Mouse (Mus musculus) limb, embryonic 14.5 days (tissue): ENCODE data around the gene Cetn4. TPM values are rescaled to one million over a fixed set of nuclear protein-coding genes. Genes with fewer than 3 reads are reported as not detected.

ENCODE experiments used
- ATAC-seq: fragments of 200-750 bp; cut with Nextera tagmentation; 2 replicates; pipeline ENCODE4 v1.8.0; 2017; ENCODE audit warnings: low read depth, moderate number of reproducible peaks, moderate TSS enrichment; ENCODE audit not compliant: low FRiP score
- DNase-seq: peaks from one replicate; pipeline ENCODE4 v3.0.0-alpha.2; 2015; ENCODE audit warnings: low spot score
- H3K27ac ChIP-seq: fragments of 300-500 bp; sonication (generic); replicated peaks from 2 replicates; pipeline ENCODE4 v1.5.1; 2014; ENCODE audit warnings: low read depth, mild to moderate bottlenecking, low read length, moderate library complexity, mixed read lengths
- H3K27me3 ChIP-seq: fragments of 300-500 bp; sonication (generic); 2 replicates; pipeline ENCODE4 v1.6.1; 2014; ENCODE audit warnings: low read length, mixed read lengths; ENCODE audit not compliant: control insufficient read depth, insufficient read depth
- H3K36me3 ChIP-seq: fragments of 300-500 bp; sonication (generic); 2 replicates; pipeline ENCODE4 v1.6.1; 2014; ENCODE audit warnings: mild to moderate bottlenecking, low read length, moderate library complexity, mixed read lengths; ENCODE audit not compliant: control insufficient read depth, insufficient read depth
- H3K4me1 ChIP-seq: fragments of 300-500 bp; sonication (generic); 2 replicates; pipeline ENCODE4 v1.6.1; 2014; ENCODE audit warnings: antibody characterized with exemption, low read length, mixed read lengths; ENCODE audit not compliant: control insufficient read depth, insufficient read depth
- H3K4me2 ChIP-seq: fragments of 300-500 bp; sonication (generic); replicated peaks from 2 replicates; pipeline ENCODE4 v1.6.1; 2014; ENCODE audit warnings: low read depth, mild to moderate bottlenecking, low read length, moderate library complexity; ENCODE audit not compliant: severe bottlenecking
- H3K4me3 ChIP-seq: fragments of 300-500 bp; sonication (generic); replicated peaks from 2 replicates; pipeline ENCODE4 v1.5.1; 2014; ENCODE audit warnings: low read length
- H3K9ac ChIP-seq: fragments of 300-500 bp; sonication (generic); 2 replicates; pipeline ENCODE4 v1.6.1; 2014; ENCODE audit warnings: mild to moderate bottlenecking, low read depth, low read length, moderate library complexity; ENCODE audit not compliant: severe bottlenecking
- H3K9me3 ChIP-seq: fragments of 300-500 bp; sonication (generic); 2 replicates; pipeline ENCODE4 v1.6.1; 2016; ENCODE audit warnings: low read length; ENCODE audit not compliant: control insufficient read depth
- POLR2A ChIP-seq: fragments of 200-500 bp; IDR thresholded peaks from 2 replicates; pipeline ENCODE4 v1.8.0; 2012; ENCODE audit warnings: inconsistent platforms, mild to moderate bottlenecking, moderate library complexity, borderline replicate concordance; ENCODE audit not compliant: insufficient read depth, insufficient read length; ENCODE audit errors: extremely low read depth
- WGBS: fragments of 180-500 bp; shearing (Covaris S2); extraction: QIAGEN DNeasy Blood & Tissue Kit; methylation state at CpG from one replicate; pipeline ENCODE4 v1.1.7; 2014; 5-methylcytosine and 5-hydroxymethylcytosine counted together
- polyA plus RNA-seq, 2 experiments: library from polyadenylated mRNA; depleted of rRNA in 1 of 2; stranded (reverse) in 1 of 2; unstranded in 1 of 2; fragments of >200 nt; fragmentation: Nextera tagmentation in 1 of 2; extraction: Ambion mirVana in 1 of 2; gene quantifications; 2 replicates each; pipeline versions ENCODE4 v1.2.1 to v1.2.3; 2012 to 2014

The Cetn4 gene
- polyA plus RNA-seq, 2 experiments, result 2.6 to 3.4 TPM

DNA sequence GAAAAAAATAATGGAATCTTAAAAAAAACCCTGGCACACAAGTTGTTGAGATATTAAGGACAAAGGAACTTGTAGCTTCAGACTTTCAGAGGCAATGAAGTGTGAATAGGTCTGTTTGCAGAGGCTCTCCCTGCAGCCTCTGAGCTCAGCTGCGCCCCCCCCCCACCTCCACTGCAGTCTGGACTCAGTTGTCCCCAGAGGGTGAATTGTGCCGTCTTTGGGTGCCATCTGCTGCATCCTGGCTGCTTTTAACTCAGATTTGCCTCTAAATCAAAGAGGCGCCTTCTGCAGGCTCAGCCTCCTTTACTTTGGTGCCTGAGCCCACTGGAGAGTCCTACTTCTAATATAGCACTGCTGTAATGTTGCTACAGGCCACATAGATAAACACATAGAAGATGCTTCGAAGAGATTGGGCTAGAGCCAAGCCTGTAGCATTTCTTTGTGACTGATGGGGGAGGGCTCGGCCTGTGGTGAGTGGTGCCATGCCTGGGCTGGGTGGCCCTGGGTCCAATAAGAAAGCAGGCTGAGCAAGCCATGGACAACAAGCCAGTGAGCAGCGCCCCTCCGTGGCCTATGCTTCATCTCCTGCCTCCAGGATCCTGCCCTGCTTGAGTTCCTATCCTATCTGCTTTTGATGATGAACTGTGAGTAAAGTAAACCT, 21.5 kb downstream of the Cetn4 start:
- H3K9me3 ChIP-seq, result no peaks in the 10 kb centered on the region
- H3K27ac ChIP-seq, result no peak overlapping the region
- 68% methylated on average over 7 of the region's 7 CpGs for WGBS
- H3K4me3 ChIP-seq, result no peak overlapping the region
- no peaks in the 10 kb centered on the region for H3K4me1 ChIP-seq
- no peaks in the 10 kb centered on the region for H3K36me3 ChIP-seq
- ATAC-seq, result no peak
- TF ChIP-seq POLR2A, result no peak
- no peaks in the 10 kb centered on the region for H3K27me3 ChIP-seq
- no peak overlapping the region for H3K4me2 ChIP-seq
- no peak overlapping the region for H3K9ac ChIP-seq
- DNase-seq, result no peak

DNA sequence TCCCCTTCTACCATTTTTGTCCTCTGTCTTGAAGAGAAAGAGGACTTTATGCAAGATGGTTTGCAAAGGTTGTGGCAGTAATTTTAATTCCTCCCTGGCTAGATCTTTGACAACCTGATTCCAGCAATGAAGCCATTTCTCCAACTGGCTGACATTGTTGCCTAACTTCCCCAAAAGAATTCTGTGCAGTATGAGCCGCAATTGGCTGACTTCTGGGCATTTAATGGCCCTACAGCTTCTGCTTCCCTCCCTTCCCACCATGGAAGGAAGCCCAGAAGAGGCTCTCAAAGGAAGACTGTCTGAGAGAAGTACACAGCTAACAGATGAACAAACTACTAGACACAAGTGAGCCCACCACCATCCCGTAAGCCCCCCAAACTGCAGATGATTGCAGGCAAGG, 23.3 kb downstream of the Cetn4 start:
- TF ChIP-seq POLR2A, result no peak
- Histone ChIP-seq H3K4me3 (no peak overlapping the region), H3K9me3 (no peaks in the 10 kb centered on the region), H3K27me3 (no peaks in the 10 kb centered on the region), H3K4me1 (no peaks in the 10 kb centered on the region), H3K4me2 (no peak overlapping the region), H3K27ac (no peak overlapping the region), H3K9ac (no peak overlapping the region), H3K36me3 (no peaks in the 10 kb centered on the region)
- DNase-seq, result no peak
- no peak for ATAC-seq
- 90% methylated on average over 2 of the region's 2 CpGs for WGBS

DNA sequence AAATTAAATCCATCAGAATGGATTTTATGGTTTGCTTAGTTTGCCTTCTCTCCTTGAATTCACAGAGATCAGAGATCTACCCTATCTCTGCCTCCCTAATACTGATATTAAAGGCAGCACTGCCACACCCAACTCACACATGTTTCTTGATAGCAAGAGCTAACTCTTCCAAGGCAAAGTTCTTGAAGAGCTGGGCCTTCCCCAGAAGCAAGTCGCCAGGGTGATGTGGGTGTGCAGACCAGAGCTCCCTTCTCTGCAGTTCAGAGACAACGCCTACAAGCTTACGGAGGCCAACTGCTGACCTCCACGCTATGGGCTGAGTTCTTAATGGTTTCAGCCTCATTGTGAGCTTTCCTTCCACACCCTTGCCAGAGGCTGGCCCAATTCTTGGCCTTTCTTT, 29.3 kb downstream of the Cetn4 start:
- ATAC-seq (no peak), DNase-seq (no peak)
- no peak overlapping the region for H3K4me2 ChIP-seq
- no peak for TF ChIP-seq POLR2A
- no peak overlapping the region for H3K4me3 ChIP-seq
- H3K27ac ChIP-seq, result no peak overlapping the region
- H3K9ac ChIP-seq, result no peak overlapping the region
- no peaks in the 10 kb centered on the region for H3K27me3 ChIP-seq
- no peaks in the 10 kb centered on the region for H3K4me1 ChIP-seq
- H3K36me3 ChIP-seq, result no peaks in the 10 kb centered on the region
- no peaks in the 10 kb centered on the region for H3K9me3 ChIP-seq
- WGBS, result 86% methylated on average over 4 of the region's 4 CpGs

DNA sequence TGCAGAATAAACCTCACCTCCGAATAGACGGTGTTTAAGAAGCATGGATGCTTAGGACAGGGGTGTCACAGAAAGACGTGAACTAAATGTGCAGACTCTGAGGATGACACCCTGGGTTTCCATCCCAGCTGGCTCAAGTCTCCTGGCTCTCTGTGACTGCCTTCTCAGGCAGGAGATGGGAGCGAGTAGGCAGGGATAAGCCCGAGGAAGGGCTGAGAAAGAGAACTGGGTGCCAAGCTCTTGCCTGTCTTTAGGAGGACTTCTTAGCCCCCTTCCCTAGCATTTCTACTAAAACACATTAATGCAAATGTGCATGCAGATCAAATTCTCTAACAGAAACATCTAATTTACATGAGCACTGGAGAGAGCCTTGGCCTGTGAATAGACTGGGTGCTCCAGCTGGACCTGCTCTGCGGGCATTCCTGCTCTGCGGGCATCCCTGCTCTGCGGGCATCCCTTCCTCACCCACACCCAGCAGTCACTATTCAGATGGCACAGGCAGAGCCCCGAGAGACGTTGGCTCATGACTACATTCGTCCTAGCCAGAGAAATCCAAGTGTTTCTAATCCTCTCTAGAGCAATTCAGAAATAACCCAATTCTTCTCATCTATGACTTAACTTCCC, 30.1 kb downstream of the Cetn4 start:
- H3K9me3 ChIP-seq, result no peaks in the 10 kb centered on the region
- 87% methylated on average over 11 of the region's 11 CpGs for WGBS
- H3K4me3 ChIP-seq, result no peak overlapping the region
- no peak overlapping the region for H3K27ac ChIP-seq
- ATAC-seq (no peak), DNase-seq (no peak)
- H3K36me3 ChIP-seq, result no peaks in the 10 kb centered on the region
- H3K4me1 ChIP-seq, result no peaks in the 10 kb centered on the region
- H3K27me3 ChIP-seq, result no peaks in the 10 kb centered on the region
- H3K9ac ChIP-seq, result no peak overlapping the region
- TF ChIP-seq POLR2A, result no peak
- no peak overlapping the region for H3K4me2 ChIP-seq

DNA sequence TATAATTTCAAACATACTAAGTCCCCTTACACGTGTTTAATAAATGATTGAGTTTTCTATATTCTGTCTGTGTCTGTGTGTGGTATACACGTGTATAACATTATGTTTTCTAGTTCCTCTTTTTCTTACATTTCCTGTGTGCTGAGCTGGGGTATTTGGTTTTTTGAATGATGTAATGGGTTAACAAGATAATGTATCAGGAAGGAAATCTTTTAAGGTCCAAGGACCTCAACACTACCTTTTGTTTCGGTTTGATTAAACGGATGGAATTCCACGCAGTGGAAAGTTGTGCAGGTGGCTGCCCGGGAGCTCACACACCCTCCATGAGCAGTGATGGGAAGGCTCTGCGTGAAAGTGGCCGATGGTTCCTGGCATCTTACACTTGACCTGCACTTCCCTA, 31.6 kb downstream of the Cetn4 start:
- H3K27ac ChIP-seq, result no peak overlapping the region

More for the DNA sequence above, 31.6 kb downstream of the Cetn4 start:
- no peaks in the 10 kb centered on the region for H3K36me3 ChIP-seq
- H3K9ac ChIP-seq, result no peak overlapping the region
- WGBS, result 73% methylated on average over 8 of the region's 8 CpGs
- no peak for TF ChIP-seq POLR2A
- H3K27me3 ChIP-seq, result no peaks in the 10 kb centered on the region
- H3K4me2 ChIP-seq, result no peak overlapping the region
- ATAC-seq (no peak), DNase-seq (no peak)
- H3K4me1 ChIP-seq, result no peaks in the 10 kb centered on the region
- no peaks in the 10 kb centered on the region for H3K9me3 ChIP-seq
- H3K4me3 ChIP-seq, result no peak overlapping the region
